Mouse (Mus musculus) MEL (cell line): ENCODE results near the gene Timm17a. TPM values are rescaled to one million over a fixed set of nuclear protein-coding genes. Genes with fewer than 3 reads are reported as not detected.

Experiments used
- DNase-seq: peaks from one replicate; pipeline ENCODE4 v3.0.0; 2011; ENCODE audit warnings: low read depth, low spot score
- H3K27ac ChIP-seq: 2 replicates; pipeline ENCODE4 v1.5.1; 2012; ENCODE audit warnings: low read depth, mild to moderate bottlenecking, control low read depth, low read length, moderate library complexity; ENCODE audit not compliant: control insufficient read depth
- H3K27me3 ChIP-seq, 2 experiments: fragments of 150-350 bp in 1 of 2; sonication (generic) in 1 of 2; 2 replicates each; pipeline ENCODE4 v1.6.1; 2012; ENCODE audit warnings: low read length in 2 of 2, mild to moderate bottlenecking in 2 of 2, improper control_type of control experiment in 1 of 2, moderate library complexity in 1 of 2; ENCODE audit not compliant: insufficient read depth in 2 of 2, control insufficient read depth in 1 of 2
- H3K36me3 ChIP-seq, 2 experiments: 2 replicates each; pipeline ENCODE4 v1.6.1; 2012 to 2014; ENCODE audit warnings: low read length in 2 of 2, improper control_type of control experiment in 1 of 2, inconsistent platforms in 1 of 2, mild to moderate bottlenecking in 1 of 2; ENCODE audit not compliant: insufficient read depth in 2 of 2, control insufficient read depth in 1 of 2
- H3K4me1 ChIP-seq, 2 experiments: fragments of 150-350 bp in 1 of 2; sonication (generic) in 1 of 2; 2 replicates each; pipeline ENCODE4 v1.6.1; 2012; ENCODE audit warnings: low read length in 2 of 2, improper control_type of control experiment in 1 of 2, mild to moderate bottlenecking in 1 of 2; ENCODE audit not compliant: insufficient read depth in 2 of 2, control insufficient read depth in 1 of 2
- H3K4me3 ChIP-seq, 2 experiments: fragments of 150-350 bp in 1 of 2; sonication (generic) in 1 of 2; 2 replicates each; pipeline ENCODE4 v1.5.1; 2012; ENCODE audit warnings: low read depth in 2 of 2, low read length in 2 of 2, mild to moderate bottlenecking in 2 of 2, moderate library complexity in 2 of 2, control low read depth in 1 of 2, improper control_type of control experiment in 1 of 2; ENCODE audit not compliant: control insufficient read depth in 1 of 2, insufficient read depth in 1 of 2
- H3K79me2 ChIP-seq: 2 replicates; pipeline ENCODE4 v1.6.1; 2012; ENCODE audit warnings: mild to moderate bottlenecking, low read length, moderate library complexity; ENCODE audit not compliant: control insufficient read depth, poor library complexity, insufficient read depth
- H3K9ac ChIP-seq: 2 replicates; pipeline ENCODE4 v1.6.1; 2012; ENCODE audit warnings: low read depth, mild to moderate bottlenecking, control low read depth, low read length, moderate library complexity; ENCODE audit not compliant: control insufficient read depth, poor library complexity, severe bottlenecking
- H3K9me3 ChIP-seq: fragments of 150-350 bp; sonication (generic); replicated peaks from 2 replicates; pipeline ENCODE4 v1.6.1; 2012; ENCODE audit warnings: mild to moderate bottlenecking, low read length, improper control_type of control experiment, moderate library complexity; ENCODE audit not compliant: insufficient read depth
- CHD2 ChIP-seq: IDR thresholded peaks from 2 replicates; pipeline ENCODE4 v1.6.1; 2011; ENCODE audit warnings: low read length, improper control_type of control experiment
- CTCF ChIP-seq, 3 experiments: IDR thresholded peaks in 2 of 3; conservative IDR thresholded peaks in 1 of 3; 2 replicates each; pipeline ENCODE4 v1.5.1; 2011 to 2012; ENCODE audit warnings: low read length in 3 of 3, low read depth in 2 of 3, mild to moderate bottlenecking in 2 of 3, improper control_type of control experiment in 1 of 3, inconsistent platforms in 1 of 3, mixed read lengths in 1 of 3, moderate library complexity in 1 of 3; ENCODE audit not compliant: control insufficient read depth in 1 of 3, insufficient read depth in 1 of 3, poor library complexity in 1 of 3, severe bottlenecking in 1 of 3
- E2F4 ChIP-seq: IDR thresholded peaks from 2 replicates; pipeline ENCODE4 v1.6.1; 2011; ENCODE audit warnings: low read depth, low read length, improper control_type of control experiment, borderline replicate concordance
- ELF1 ChIP-seq: IDR thresholded peaks from 2 replicates; pipeline ENCODE4 v1.6.1; 2014; ENCODE audit warnings: low read depth, mild to moderate bottlenecking, inconsistent platforms, low read length, improper control_type of control experiment, moderate library complexity
- EP300 ChIP-seq, 2 experiments: IDR thresholded peaks; 2 replicates each; pipeline ENCODE4 v1.6.1; 2011; ENCODE audit warnings: improper control_type of control experiment in 2 of 2, low read length in 2 of 2, low read depth in 1 of 2, mild to moderate bottlenecking in 1 of 2
- GATA1 ChIP-seq: IDR thresholded peaks from 2 replicates; pipeline ENCODE4 v1.6.1; 2011; ENCODE audit warnings: low read depth, low read length, improper control_type of control experiment
- HCFC1 ChIP-seq: IDR thresholded peaks from 2 replicates; pipeline ENCODE4 v1.6.1; 2012; ENCODE audit warnings: low read depth, mild to moderate bottlenecking, inconsistent platforms, low read length, improper control_type of control experiment, moderate library complexity
- JUND ChIP-seq: IDR thresholded peaks from 2 replicates; pipeline ENCODE4 v1.6.1; 2011; ENCODE audit warnings: low read depth, mild to moderate bottlenecking, improper control_type of control experiment, low read length
- MEF2A ChIP-seq: IDR thresholded peaks from 2 replicates; pipeline ENCODE4 v1.6.1; 2014; ENCODE audit warnings: low read depth, mild to moderate bottlenecking, inconsistent platforms, low read length, improper control_type of control experiment; ENCODE audit not compliant: poor library complexity, insufficient replicate concordance, severe bottlenecking; ENCODE audit errors: extremely low read depth
- MYC ChIP-seq: IDR thresholded peaks from 2 replicates; pipeline ENCODE4 v1.6.1; 2011; ENCODE audit warnings: low read depth, mild to moderate bottlenecking, low read length, improper control_type of control experiment, moderate library complexity
- NRF1 ChIP-seq: IDR thresholded peaks from 2 replicates; pipeline ENCODE4 v1.6.1; 2014; ENCODE audit warnings: low read depth, mild to moderate bottlenecking, inconsistent platforms, low read length, improper control_type of control experiment, moderate library complexity; ENCODE audit not compliant: poor library complexity, insufficient read depth, severe bottlenecking
- POLR2AphosphoS5 ChIP-seq: IDR thresholded peaks from 2 replicates; pipeline ENCODE4 v1.6.1; 2012; ENCODE audit warnings: low read depth, borderline replicate concordance, mild to moderate bottlenecking, inconsistent platforms, low read length, moderate library complexity, mixed read lengths
- SIN3A ChIP-seq: IDR thresholded peaks from 2 replicates; pipeline ENCODE4 v1.6.1; 2012; ENCODE audit warnings: low read length, improper control_type of control experiment, inconsistent platforms
- TCF12 ChIP-seq: IDR thresholded peaks from 2 replicates; pipeline ENCODE4 v1.6.1; 2014; ENCODE audit warnings: low read depth, mild to moderate bottlenecking, inconsistent platforms, low read length, improper control_type of control experiment, moderate library complexity
- UBTF ChIP-seq: IDR thresholded peaks from 2 replicates; pipeline ENCODE4 v1.6.1; 2012; ENCODE audit warnings: low read depth, mild to moderate bottlenecking, inconsistent platforms, low read length, improper control_type of control experiment, moderate library complexity, borderline replicate concordance; ENCODE audit not compliant: insufficient read depth
- USF1 ChIP-seq: IDR thresholded peaks from 2 replicates; pipeline ENCODE4 v1.6.1; 2014; ENCODE audit warnings: low read depth, mild to moderate bottlenecking, inconsistent platforms, low read length, improper control_type of control experiment, moderate library complexity
- USF2 ChIP-seq, 2 experiments: IDR thresholded peaks; 2 replicates each; pipeline ENCODE4 v1.6.1; 2011 to 2012; ENCODE audit warnings: improper control_type of control experiment in 2 of 2, low read length in 2 of 2, borderline replicate concordance in 1 of 2, inconsistent platforms in 1 of 2, low read depth in 1 of 2, mild to moderate bottlenecking in 1 of 2; ENCODE audit not compliant: insufficient read depth in 1 of 2
- ZC3H11A ChIP-seq: IDR thresholded peaks from 2 replicates; pipeline ENCODE4 v1.6.1; 2012; ENCODE audit warnings: low read depth, mild to moderate bottlenecking, inconsistent platforms, low read length, improper control_type of control experiment
- ZNF384 ChIP-seq: IDR thresholded peaks from 2 replicates; pipeline ENCODE4 v1.6.1; 2012; ENCODE audit warnings: low read depth, mild to moderate bottlenecking, inconsistent platforms, low read length, improper control_type of control experiment
- polyA plus RNA-seq, 2 experiments: library from polyadenylated mRNA; stranded (reverse) in 1 of 2; unstranded in 1 of 2; fragments of >175 nt in 1 of 2; fragments of >200 nt in 1 of 2; gene quantifications; 2 replicates each; pipeline versions ENCODE4 v1.2.1 to v1.2.4; 2012; ENCODE audit warnings: low replicate concordance in 2 of 2, low read depth in 1 of 2; ENCODE audit not compliant: insufficient read length in 2 of 2, insufficient read depth in 1 of 2, missing spikeins in 1 of 2
- total RNA-seq: library from RNA; depleted of rRNA; stranded (reverse); fragments of 300-350 nt; gene quantifications from 2 replicates; pipeline ENCODE4 v1.2.3, GENCODE M21; 2012

The Timm17a gene
- total and polyA plus RNA-seq, 3 experiments = 177 to 315 TPM; not detected in 1

- Histone ChIP-seq H3K79me2 (no peaks in the 10 kb centered on the region), H3K9me3 (no peaks in the 10 kb centered on the region), H3K27ac (no peak within 1 kb of the TSS), H3K9ac (no peak within 1 kb of the TSS), H3K27me3 (peaks cover 21 to 25% of the 10 kb centered on the region in 2 experiments), H3K4me3 (no peak within 1 kb of the TSS), H3K36me3 (no peaks in the 10 kb centered on the region), H3K4me1 (no peaks in the 10 kb centered on the region)
- no peak for DNase-seq
- TF ChIP-seq NRF1 = no peak
- no peak for TF ChIP-seq CTCF (IDR thresholded peaks at IDR 0.05 in 2 of 3, conservative IDR thresholded peaks at IDR 0.05 in 1 of 3; ENCODE audit: control insufficient read depth in 1 of 3, insufficient read depth in 1 of 3, low read depth in 2 of 3, low read length in 3 of 3, poor library complexity in 1 of 3, severe bottlenecking in 1 of 3)
- TF ChIP-seq EP300 (IDR thresholded peaks at IDR 0.05; ENCODE audit: low read depth in 1 of 2, low read length in 2 of 2) = no peak
- TF ChIP-seq ZC3H11A = no peak
- no peak for TF ChIP-seq HCFC1
- TF ChIP-seq, all 39 proteins: peak for 0
These were observed 11.0 kb upstream of the Timm17a start, which contains the start of gene Lmod1 for GRCm38 (mm10) chr1:135324571-135324970. TSS of gene Lmod1 (plus strand) at chr1:135324807.

GRCm38 (mm10) chr1:135323367-135323901 is 9.9 kb upstream of the Timm17a start:
- Histone ChIP-seq H3K27me3 (peaks cover 21 to 25% of the 10 kb centered on the region in 2 experiments), H3K36me3 (no peaks in the 10 kb centered on the region)
- no peak for TF ChIP-seq CHD2
- no peak for TF ChIP-seq ZNF384
- TF ChIP-seq CTCF (IDR thresholded peaks at IDR 0.05 in 2 of 3, conservative IDR thresholded peaks at IDR 0.05 in 1 of 3; ENCODE audit: control insufficient read depth in 1 of 3, insufficient read depth in 1 of 3, low read depth in 2 of 3, low read length in 3 of 3, poor library complexity in 1 of 3, severe bottlenecking in 1 of 3) = no peak
- no peak for TF ChIP-seq JUND
- TF ChIP-seq HCFC1 = no peak
- TF ChIP-seq POLR2AphosphoS5 = no peak
- TF ChIP-seq ELF1 = no peak
- TF ChIP-seq TCF12 = no peak
- TF ChIP-seq GATA1 = no peak
- no peak for TF ChIP-seq MEF2A
- no peak for TF ChIP-seq USF1
- no peak for TF ChIP-seq MYC
- TF ChIP-seq USF2 (IDR thresholded peaks at IDR 0.05; ENCODE audit: borderline replicate concordance in 1 of 2, insufficient read depth in 1 of 2, low read depth in 1 of 2, low read length in 2 of 2) = no peak
- no peak for TF ChIP-seq SIN3A
- TF ChIP-seq EP300 (IDR thresholded peaks at IDR 0.05; ENCODE audit: low read depth in 1 of 2, low read length in 2 of 2) = no peak
- no peak for TF ChIP-seq E2F4
- no peak for TF ChIP-seq UBTF

More at GRCm38 (mm10) chr1:135323367-135323901, 9.9 kb upstream of the Timm17a start:
- no peaks in the 10 kb centered on the region for H3K79me2 ChIP-seq
- no peaks in the 10 kb centered on the region for H3K9me3 ChIP-seq
- no peak overlapping the region for H3K27ac ChIP-seq
- H3K9ac ChIP-seq = no peak overlapping the region
- H3K4me3 ChIP-seq = no peak overlapping the region
- H3K4me1 ChIP-seq = no peaks in the 10 kb centered on the region
- no peak for DNase-seq
